Mouse (Mus musculus) layer of hippocampus, postnatal 25 days (tissue): Measurements from ENCODE around the gene Ecel1. TPM values are rescaled to one million over a fixed set of nuclear protein-coding genes. Genes with fewer than 3 reads are reported as not detected.

Experiments
- DNase-seq, 2 experiments: peaks; one replicate each; pipeline ENCODE4 v3.0.0; 2022; ENCODE audit warnings: mixed read lengths in 2 of 2, low spot score in 1 of 2; ENCODE audit errors: extremely low spot score in 1 of 2
- total RNA-seq, 2 experiments: library from RNA; stranded (reverse); gene quantifications; 2 replicates each; pipeline ENCODE4 v1.2.3; 2021

Ecel1 gene
- total RNA-seq, 2 experiments from 2014 or later = 1.4 to 3.6 TPM

DNA sequence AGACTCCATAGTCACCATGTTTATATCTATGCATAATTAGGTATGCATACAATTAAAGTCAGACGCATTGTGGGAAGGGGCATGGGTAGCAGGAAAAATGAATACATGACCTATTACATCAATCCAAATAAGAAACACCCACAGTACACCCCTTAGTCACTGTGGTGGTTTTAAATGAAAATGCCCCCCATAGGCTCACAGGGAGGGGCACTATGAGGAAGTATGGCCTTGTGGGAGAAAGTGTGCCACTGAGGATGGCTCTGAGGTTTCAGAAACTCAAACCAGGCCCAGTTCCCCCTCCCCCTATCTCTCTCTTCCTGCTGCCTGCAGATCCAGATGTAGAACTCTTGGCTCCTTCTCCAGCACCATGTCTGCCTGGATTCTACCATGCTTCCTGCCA lies 52.4 kb downstream of the Ecel1 start:
- DNase-seq = no peak

DNA sequence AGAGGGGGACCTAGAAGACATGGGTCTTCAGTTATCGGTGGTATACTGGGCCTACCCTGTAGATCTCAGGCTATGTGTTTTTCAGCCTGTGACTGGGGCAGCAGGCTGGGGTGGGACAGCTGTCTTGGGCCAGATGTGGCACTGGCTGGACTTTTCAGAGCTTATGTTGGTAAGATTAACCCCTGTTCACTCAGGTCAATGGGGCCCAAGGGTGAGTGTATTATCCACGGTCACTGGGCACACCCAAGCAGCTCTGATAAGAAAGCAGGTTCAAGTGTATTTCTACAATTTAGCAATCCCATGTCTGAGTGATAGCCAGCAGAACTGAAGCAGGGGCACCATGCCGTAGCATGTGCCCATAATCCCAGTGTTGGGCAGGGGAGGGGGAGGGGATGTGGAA lies 54.2 kb downstream of the Ecel1 start:
- DNase-seq = no peak

DNA sequence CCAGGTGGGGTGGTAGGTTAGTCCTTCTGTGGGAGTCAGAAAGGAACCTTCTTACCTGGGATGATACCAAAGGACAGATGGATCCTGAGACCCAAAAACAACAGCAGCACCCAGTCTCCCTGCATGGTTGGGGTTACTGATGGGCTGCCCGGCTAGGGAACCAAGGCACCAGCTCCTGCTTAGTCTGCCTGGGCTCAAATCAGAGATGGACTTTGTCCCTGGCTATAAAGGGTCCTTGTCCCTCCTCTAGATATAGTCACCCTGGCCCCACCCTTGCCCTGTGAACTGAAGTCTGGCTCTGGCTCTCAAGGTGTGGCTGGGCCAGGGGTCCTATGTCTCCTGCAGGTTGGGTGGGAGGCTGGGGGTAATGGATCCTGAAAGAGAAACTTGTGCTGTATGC lies 54.9 kb downstream of the Ecel1 start, which contains the start of gene Alpi:
Alpi (minus strand) TSS at position 196 of the 400 bp plus-strand sequence.
- no peak for DNase-seq

DNA sequence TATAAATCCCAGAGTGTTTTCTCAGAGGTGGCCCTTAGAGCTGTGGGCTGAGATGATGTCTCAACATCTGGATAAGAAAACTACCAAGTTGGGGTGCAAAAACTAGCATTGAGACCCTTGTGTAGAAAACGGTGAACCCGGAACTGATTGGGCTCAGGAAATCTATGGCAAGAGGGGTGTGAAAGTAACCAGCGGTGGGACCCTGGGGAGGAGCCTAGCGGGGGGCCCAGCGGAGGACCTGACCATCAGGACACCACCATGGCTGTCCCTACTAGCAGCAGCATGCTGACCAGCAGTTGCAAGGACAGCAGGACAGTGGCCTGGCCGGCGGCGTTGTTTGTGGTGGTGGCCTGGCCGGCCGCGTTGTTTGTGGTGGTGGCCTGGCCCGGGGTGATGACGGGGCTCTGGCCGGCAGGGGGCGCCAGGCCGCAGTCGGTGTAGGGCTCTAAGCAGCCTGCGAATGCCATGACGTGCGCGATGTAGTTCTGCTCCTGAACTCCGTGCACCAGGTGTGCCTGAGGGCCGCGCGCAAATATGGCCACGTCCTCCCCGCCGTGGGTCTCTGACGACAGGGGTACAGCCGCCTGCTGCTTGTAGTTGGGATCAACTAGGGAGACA lies 57.9 kb downstream of the Ecel1 start:
- DNase-seq = peak; percentile 30 to 62

Other genes with a start within 250 kb of the Ecel1 start
- gene Alppl2, start 66.6 kb downstream of the Ecel1 start, total RNA-seq = not detected
- gene Alpi, start 54.9 kb downstream of the Ecel1 start, total RNA-seq = not detected
- gene Akp3, start 31.5 kb downstream of the Ecel1 start, total RNA-seq = not detected
- under 1 TPM; 0.34 to 0.42 TPM for gene Prss56, start 26.8 kb upstream of the Ecel1 start, total RNA-seq
- not detected for gene Chrnd, start 34.1 kb upstream of the Ecel1 start, total RNA-seq
- gene Chrng, start 48.1 kb upstream of the Ecel1 start, total RNA-seq = not detected
- 10 to 100 TPM; 59.6 to 66.5 TPM for gene Eif4e2, start 57.4 kb upstream of the Ecel1 start, total RNA-seq
- 10 to 100 TPM; 16.3 to 17.2 TPM for gene Efhd1, start 107.8 kb upstream of the Ecel1 start, total RNA-seq
- 100 to 1,000 TPM in 1 of 2 experiments, 10 to 100 TPM in 1; 96.8 to 112 TPM for gene Gigyf2, start 170.5 kb upstream of the Ecel1 start, total RNA-seq
- gene Kcnj13, start 238.2 kb upstream of the Ecel1 start, total RNA-seq = 1 to 10 TPM; 1.3 to 1.4 TPM